Mouse (Mus musculus) mouse embryonic stem cell (cell line): ENCODE measurements at regions not wholly inside any gene's neighbourhood (a gene's known extent, or its start where the extent isn't known, plus 50 kb on each side); places are given as distances from the start of the nearest gene placed in this dataset.

Experiments used
- in situ Hi-C, 2 experiments: fragments of 300-500 bp; cut with MboI; formaldehyde crosslinking; loops; 1 replicate in 1 of 2; 3 replicates in 1 of 2; pipeline ENCODE4 v1.14.3; 2019 to 2020; ENCODE audit warnings: low sequenced_read_pairs in 2 of 2, low pct_unique_long_range_greater_than_20kb in 1 of 2, mixed read lengths in 1 of 2; ENCODE audit not compliant: unreplicated experiment in 1 of 2

- in situ Hi-C loops = loop anchor here in 1 of 2 experiments (5.0 kb wide), 1 partner anchor 104 kb away; no protein-coding TSS in a partner anchor
Observed at GRCm38 (mm10) chr11:85966207-85966606, 80.0 kb downstream of the Tbx4 start.

- in situ Hi-C loops = loop anchor here in 1 of 2 experiments (5.0 kb wide), 1 partner anchor 118 kb away; the partner anchor contains the start of gene Gm11444
Observed at GRCm38 (mm10) chr11:85970287-85970686, 84.1 kb downstream of the Tbx4 start.

- in situ Hi-C loops = loop anchor here in 1 of 2 experiments (5.0 kb wide), 1 partner anchor 120 kb away; the partner anchor contains the start of gene Gm11444
Observed at GRCm38 (mm10) chr11:85972385-85972784, 86.2 kb downstream of the Tbx4 start.

- in situ Hi-C loops = loop anchor here in 1 of 2 experiments (5.0 kb wide), 1 partner anchor 121 kb away; the partner anchor contains the start of gene Gm11444
Observed at GRCm38 (mm10) chr11:85973736-85974135, 87.5 kb downstream of the Tbx4 start.

GRCm38 (mm10) chr11:85976693-85977434, 90.6 kb downstream of the Tbx4 start:
- in situ Hi-C loops = no loop called here

- in situ Hi-C loops = no loop called here
Observed at GRCm38 (mm10) chr11:85980388-85980787, 94.2 kb downstream of the Tbx4 start.

GRCm38 (mm10) chr11:85981561-85981960, 95.3 kb downstream of the Tbx4 start:
- in situ Hi-C loops = no loop called here

GRCm38 (mm10) chr11:85986338-85986737, 100.1 kb downstream of the Tbx4 start:
- in situ Hi-C loops = no loop called here

GRCm38 (mm10) chr11:85987181-85987580, 101.0 kb downstream of the Tbx4 start:
- in situ Hi-C loops = no loop called here

GRCm38 (mm10) chr11:85989536-85989935, 103.3 kb downstream of the Tbx4 start:
- in situ Hi-C loops = no loop called here

GRCm38 (mm10) chr11:85989940-85990493, 103.8 kb downstream of the Tbx4 start:
- in situ Hi-C loops = no loop called here

GRCm38 (mm10) chr11:85995318-85996095, 109.3 kb downstream of the Tbx4 start:
- in situ Hi-C loops = no loop called here

- in situ Hi-C loops = no loop called here
Observed at GRCm38 (mm10) chr11:85996686-85997085, 110.5 kb downstream of the Tbx4 start.

GRCm38 (mm10) chr11:86003341-86003740, 117.1 kb downstream of the Tbx4 start:
- in situ Hi-C loops = no loop called here

- in situ Hi-C loops = no loop called here
Observed at GRCm38 (mm10) chr11:86005284-86005683, 119.1 kb downstream of the Tbx4 start.

- in situ Hi-C loops = no loop called here
Observed at GRCm38 (mm10) chr11:86005899-86006445, 119.8 kb downstream of the Tbx4 start.

GRCm38 (mm10) chr11:86006859-86007258, 120.6 kb downstream of the Tbx4 start:
- in situ Hi-C loops = no loop called here
